Mouse (Mus musculus) ES-E14 (cell line): ENCODE measurements around the gene Chn1. TPM values are rescaled to one million over a fixed set of nuclear protein-coding genes. Genes with fewer than 3 reads are reported as not detected.

Source experiments
- DNase-seq: peaks from one replicate; pipeline ENCODE4 v3.0.0-alpha.2; 2013; ENCODE audit warnings: low read depth, low spot score
- H3K27ac ChIP-seq: 2 replicates; pipeline ENCODE4 v1.5.1; 2012; ENCODE audit warnings: low read depth, mild to moderate bottlenecking, low read length, moderate library complexity, mixed read lengths; ENCODE audit not compliant: poor library complexity, insufficient read depth, severe bottlenecking
- H3K36me3 ChIP-seq: 2 replicates; pipeline ENCODE4 v1.6.1; 2012; ENCODE audit warnings: mild to moderate bottlenecking, low read length, moderate library complexity, mixed read lengths; ENCODE audit not compliant: control insufficient read depth, poor library complexity, insufficient read depth, severe bottlenecking
- H3K4me1 ChIP-seq, 2 experiments: fragments of 150-350 bp in 1 of 2; sonication (generic) in 1 of 2; 2 replicates each; pipeline ENCODE4 v1.6.1; 2012; ENCODE audit warnings: low read length in 2 of 2, mild to moderate bottlenecking in 1 of 2, mixed read lengths in 1 of 2; ENCODE audit not compliant: control insufficient read depth in 2 of 2, insufficient read depth in 2 of 2, poor library complexity in 1 of 2
- H3K4me3 ChIP-seq, 2 experiments: fragments of 150-350 bp in 1 of 2; sonication (generic) in 1 of 2; 2 replicates each; pipeline ENCODE4 v1.5.1; 2012; ENCODE audit warnings: low read length in 2 of 2, low read depth in 1 of 2, mild to moderate bottlenecking in 1 of 2, mixed read lengths in 1 of 2; ENCODE audit not compliant: insufficient read depth in 1 of 2, poor library complexity in 1 of 2, severe bottlenecking in 1 of 2
- H3K9ac ChIP-seq: 2 replicates; pipeline ENCODE4 v1.6.1; 2012; ENCODE audit warnings: low read depth, mild to moderate bottlenecking, low read length, mixed read lengths; ENCODE audit not compliant: poor library complexity, insufficient read depth, severe bottlenecking
- H3K9me3 ChIP-seq: fragments of 150-350 bp; sonication (generic); 2 replicates; pipeline ENCODE4 v1.6.1; 2012; ENCODE audit warnings: low read depth, mild to moderate bottlenecking, low read length; ENCODE audit not compliant: control insufficient read depth, insufficient read depth
- CHD2 ChIP-seq: IDR thresholded peaks from 2 replicates; pipeline ENCODE4 v1.6.1; 2014; ENCODE audit warnings: mild to moderate bottlenecking, low read depth, low read length, inconsistent platforms
- HCFC1 ChIP-seq: IDR thresholded peaks from 2 replicates; pipeline ENCODE4 v1.6.1; 2012; ENCODE audit warnings: low read length, inconsistent platforms, borderline replicate concordance; ENCODE audit not compliant: insufficient read depth
- MAFK ChIP-seq: IDR thresholded peaks from 2 replicates; pipeline ENCODE4 v1.6.1; 2014; ENCODE audit warnings: mild to moderate bottlenecking, low read depth, low read length, inconsistent platforms; ENCODE audit not compliant: insufficient read depth
- ZC3H11A ChIP-seq: IDR thresholded peaks from 2 replicates; pipeline ENCODE4 v1.6.1; 2012; ENCODE audit warnings: low read depth, mild to moderate bottlenecking, inconsistent platforms, low read length, borderline replicate concordance
- ZNF384 ChIP-seq: IDR thresholded peaks from 2 replicates; pipeline ENCODE4 v1.6.1; 2012; ENCODE audit warnings: low read depth, low read length, inconsistent platforms
- in situ Hi-C, 2 experiments: fragments of 600-800 bp; cut with MboI; formaldehyde crosslinking; loops; one replicate each; pipeline ENCODE4 v1.15.1; 2025; ENCODE audit warnings: low sequenced_read_pairs in 2 of 2, inconsistent platforms in 1 of 2; ENCODE audit not compliant: unreplicated experiment in 2 of 2
- total RNA-seq: library from RNA; depleted of rRNA; stranded (reverse); fragments of 300-350 nt; gene quantifications from 2 replicates; pipeline ENCODE4 v1.2.3, GENCODE M21; 2012

Gene Chn1
- total RNA-seq, 1 experiment = 21.6 TPM

GRCm38 (mm10) chr2:73591246-73591645 lies 183.9 kb downstream of the Chn1 start:
- in situ Hi-C loops = no loop called here
- Histone ChIP-seq H3K36me3 (no peaks in the 10 kb centered on the region), H3K4me3 (no peak overlapping the region), H3K9me3 (no peaks in the 10 kb centered on the region), H3K4me1 (peaks cover 0 to 2% of the 10 kb centered on the region in 2 experiments; a peak in 1 of 4 replicates), H3K9ac (no peak overlapping the region), H3K27ac (no peak overlapping the region)
- no peak for TF ChIP-seq MAFK
- TF ChIP-seq ZNF384 = no peak
- TF ChIP-seq CHD2 = no peak
- no peak for TF ChIP-seq HCFC1
- TF ChIP-seq ZC3H11A = no peak
- DNase-seq = no peak

- no peak overlapping the region for H3K27ac ChIP-seq
- peaks cover 0 to 7% of the 10 kb centered on the region in 2 experiments; a peak in 1 of 4 replicates for H3K4me1 ChIP-seq
- in situ Hi-C loops = no loop called here
Measured at GRCm38 (mm10) chr2:73590106-73590505, 185.0 kb downstream of the Chn1 start.

GRCm38 (mm10) chr2:73588951-73589350 lies 186.2 kb downstream of the Chn1 start:
- no peak for DNase-seq
- Histone ChIP-seq H3K9me3 (no peaks in the 10 kb centered on the region), H3K9ac (no peak overlapping the region), H3K27ac (no peak overlapping the region), H3K4me3 (no peak overlapping the region), H3K4me1 (peaks cover 0 to 8% of the 10 kb centered on the region in 2 experiments; a peak in 1 of 4 replicates), H3K36me3 (no peaks in the 10 kb centered on the region)
- in situ Hi-C loops = no loop called here
- TF ChIP-seq ZC3H11A = no peak
- no peak for TF ChIP-seq MAFK
- no peak for TF ChIP-seq ZNF384
- TF ChIP-seq CHD2 = no peak
- TF ChIP-seq HCFC1 = no peak

More at GRCm38 (mm10) chr2:73590106-73590505, 185.0 kb downstream of the Chn1 start:
- no peaks in the 10 kb centered on the region for H3K36me3 ChIP-seq
- DNase-seq = no peak
- H3K4me3 ChIP-seq = peak overlapping the region in 1 of 2 experiments; percentile 13; a peak in 1 of 4 replicates
- TF ChIP-seq MAFK = no peak
- TF ChIP-seq CHD2 = no peak
- TF ChIP-seq HCFC1 = no peak
- no peak for TF ChIP-seq ZNF384
- no peak for TF ChIP-seq ZC3H11A
- H3K9me3 ChIP-seq = no peaks in the 10 kb centered on the region
- H3K9ac ChIP-seq = no peak overlapping the region

DNA sequence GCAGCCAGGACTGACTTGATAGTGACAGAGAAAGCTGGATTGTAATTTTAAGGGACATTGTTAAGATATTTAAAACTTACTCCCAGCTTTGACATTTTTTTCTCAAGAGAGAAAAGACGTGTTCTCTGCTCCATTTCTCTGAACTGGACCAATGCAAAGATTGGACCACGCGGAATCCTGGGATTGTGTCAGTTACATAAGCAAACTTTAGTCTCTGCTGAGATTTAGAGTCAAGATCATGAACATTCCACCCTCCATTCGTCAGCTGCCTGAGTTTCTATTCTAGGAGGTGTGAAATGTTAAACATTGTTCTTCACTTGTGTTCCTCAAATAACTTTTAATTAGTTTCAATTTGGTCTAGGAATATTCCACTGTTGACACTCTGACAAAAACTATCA lies 188.0 kb downstream of the Chn1 start:
- H3K4me1 ChIP-seq = 0 out of 4 replicates have a peak, but pooled peaks cover 0 to 6% of the 10 kb centered on the region in 2 experiments
- in situ Hi-C loops = no loop called here
- no peak for DNase-seq
- TF ChIP-seq ZNF384 (no peak), ZC3H11A (no peak), MAFK (no peak), CHD2 (no peak), HCFC1 (no peak)
- H3K36me3 ChIP-seq = no peaks in the 10 kb centered on the region
- H3K9ac ChIP-seq = no peak overlapping the region
- H3K27ac ChIP-seq = no peak overlapping the region
- H3K9me3 ChIP-seq = no peaks in the 10 kb centered on the region
- H3K4me3 ChIP-seq = no peak overlapping the region
